Mouse (Mus musculus): ENCODE results near the gene Cd4.

GRCm38 (mm10) chr6:124858561-124859318 lies 29.3 kb downstream of the Cd4 start:
- TF ChIP-seq POLR2A (IDR thresholded peaks at IDR 0.05; ENCODE audit: borderline replicate concordance, extremely low read depth, insufficient read depth, insufficient read length, poor library complexity, severe bottlenecking) (no peak), CTCF (IDR thresholded peaks at IDR 0.05; ENCODE audit: borderline replicate concordance, extremely low read depth, insufficient read depth, insufficient read length) (no peak)

Data from brain, embryonic 14.5 days (tissue).